Mouse (Mus musculus) olfactory bulb, adult 2 months (tissue): ENCODE results near the gene Gm21394. TPM values are rescaled to one million over a fixed set of nuclear protein-coding genes. Genes with fewer than 3 reads are reported as not detected.
"Not testable (repeated sequence)": the region's sequence is repeated elsewhere in the genome, so short reads cannot be mapped to it uniquely, and the experiment has no call there.

Source experiments
- H3K27ac ChIP-seq: fragments of 200-500 bp; 2 replicates; pipeline ENCODE4 v1.5.1; 2012; ENCODE audit warnings: low read depth, low read length; ENCODE audit not compliant: insufficient read depth
- H3K4me1 ChIP-seq: fragments of 200-500 bp; 2 replicates; pipeline ENCODE4 v1.6.1; 2012; ENCODE audit warnings: low read length; ENCODE audit not compliant: control insufficient read depth, insufficient read depth
- H3K4me3 ChIP-seq: fragments of 200-500 bp; 2 replicates; pipeline ENCODE4 v1.5.1; 2012; ENCODE audit warnings: mild to moderate bottlenecking, low read depth, low read length, moderate library complexity; ENCODE audit not compliant: insufficient read depth
- WGBS: fragments of 180-500 bp; shearing (Covaris S2); methylation state at CpG from one replicate; pipeline ENCODE4 v1.1.7; 2018; 5-methylcytosine and 5-hydroxymethylcytosine counted together
- polyA plus RNA-seq: library from polyadenylated mRNA; stranded (reverse); fragments of >200 nt; gene quantifications from 2 replicates; pipeline ENCODE4 v1.2.4, GENCODE M21; 2012; ENCODE audit warnings: low replicate concordance; ENCODE audit not compliant: missing spikeins, insufficient read depth, insufficient read length

The Gm21394 gene
- not detected in 2 replicates for polyA plus RNA-seq

DNA sequence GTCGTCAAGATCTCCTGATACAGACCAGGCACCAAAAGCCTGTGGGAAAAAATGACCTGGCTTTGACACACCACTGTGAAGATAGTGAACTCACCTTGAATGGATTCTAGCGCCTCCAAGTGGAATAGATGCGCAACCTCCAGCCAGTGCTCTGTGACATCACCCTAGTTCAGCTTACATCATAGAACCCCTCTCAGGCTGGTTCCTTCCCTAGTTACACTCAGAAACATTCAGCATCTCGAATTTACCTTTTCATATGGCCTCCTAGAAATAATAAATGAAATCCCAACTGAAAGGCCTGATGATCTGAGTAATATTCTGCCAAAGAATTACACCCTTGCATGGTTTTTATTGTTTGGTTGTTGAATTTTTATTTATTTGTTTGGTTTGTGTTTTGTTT, at the start of gene Gm21394:
Gene Gm21394, minus strand, starts transcription at position 101 of the 400 bp plus-strand sequence.
- WGBS: no CpG with 5 or more reads among the region's 4 CpGs
- H3K27ac ChIP-seq, H3K4me3 ChIP-seq, H3K4me1 ChIP-seq: not testable (repeated sequence)

Other genes starting within 250 kb of the Gm21394 start
- gene Gm21409, start 181.8 kb upstream of the Gm21394 start, polyA plus RNA-seq: not detected in 2 replicates